Mouse (Mus musculus) neural tube, embryonic 12.5 days (tissue): Measurements from ENCODE around the gene Cacna2d4. TPM values are rescaled to one million over a fixed set of nuclear protein-coding genes. Genes with fewer than 3 reads are reported as not detected.
"Not testable (repeated sequence)": the region's sequence is repeated elsewhere in the genome, so short reads cannot be mapped to it uniquely, and the experiment has no call there.

Source experiments
- ATAC-seq: fragments of 200-750 bp; cut with Nextera tagmentation; 2 replicates; pipeline ENCODE4 v1.8.0; 2017; ENCODE audit warnings: low read depth, mild to moderate bottlenecking, moderate TSS enrichment, moderate library complexity; ENCODE audit not compliant: low FRiP score
- H3K27ac ChIP-seq: fragments of 300-500 bp; sonication (generic); 2 replicates; pipeline ENCODE4 v1.5.1; 2016
- H3K27me3 ChIP-seq: fragments of 300-500 bp; sonication (generic); replicated peaks from 2 replicates; pipeline ENCODE4 v1.6.1; 2016; ENCODE audit warnings: mild to moderate bottlenecking
- H3K36me3 ChIP-seq: fragments of 300-500 bp; sonication (generic); 2 replicates; pipeline ENCODE4 v1.6.1; 2016; ENCODE audit warnings: mild to moderate bottlenecking
- H3K4me1 ChIP-seq: fragments of 300-500 bp; sonication (generic); 2 replicates; pipeline ENCODE4 v1.6.1; 2016
- H3K4me2 ChIP-seq: fragments of 300-500 bp; sonication (generic); replicated peaks from 2 replicates; pipeline ENCODE4 v1.6.1; 2016; ENCODE audit warnings: mild to moderate bottlenecking
- H3K4me3 ChIP-seq: fragments of 300-500 bp; sonication (generic); 2 replicates; pipeline ENCODE4 v1.5.1; 2016
- H3K9ac ChIP-seq: fragments of 300-500 bp; sonication (generic); 2 replicates; pipeline ENCODE4 v1.6.1; 2016; ENCODE audit warnings: mild to moderate bottlenecking
- H3K9me3 ChIP-seq: fragments of 300-500 bp; sonication (generic); 2 replicates; pipeline ENCODE4 v1.6.1; 2016; ENCODE audit warnings: mild to moderate bottlenecking
- WGBS: fragments of 180-500 bp; shearing (Covaris S2); methylation state at CpG from one replicate; pipeline ENCODE4 v1.1.7; 2016; 5-methylcytosine and 5-hydroxymethylcytosine counted together
- polyA plus RNA-seq: library from polyadenylated mRNA; unstranded; fragments of >200 nt; fragmentation: Nextera tagmentation; extraction: Ambion mirVana; gene quantifications from 2 replicates; pipeline ENCODE4 v1.2.1, GENCODE M21; 2016

Gene Cacna2d4
- polyA plus RNA-seq, 1 experiment from 2014 or later: 0.04 TPM

GRCm38 (mm10) chr6:119358020-119358571, 121.8 kb downstream of the Cacna2d4 start:
- no peaks in the 10 kb centered on the region for H3K9me3 ChIP-seq
- no peak overlapping the region for H3K9ac ChIP-seq
- H3K36me3 ChIP-seq: peaks cover 64% of the 10 kb centered on the region
- no peak overlapping the region for H3K4me2 ChIP-seq
- no peaks in the 10 kb centered on the region for H3K4me1 ChIP-seq
- no peak overlapping the region for H3K4me3 ChIP-seq
- H3K27ac ChIP-seq: no peak overlapping the region
- no peak for ATAC-seq
- WGBS: 89% methylated on average over 8 of the region's 8 CpGs
- no peaks in the 10 kb centered on the region for H3K27me3 ChIP-seq

GRCm38 (mm10) chr6:119360250-119360649, 123.9 kb downstream of the Cacna2d4 start:
- H3K27me3 ChIP-seq, H3K4me2 ChIP-seq, H3K4me3 ChIP-seq, ATAC-seq, H3K4me1 ChIP-seq, H3K9me3 ChIP-seq, H3K9ac ChIP-seq, H3K27ac ChIP-seq: not testable (repeated sequence)
- H3K36me3 ChIP-seq: peaks cover 58% of the 10 kb centered on the region
- 92% methylated on average over 6 of the region's 6 CpGs for WGBS

- H3K4me2 ChIP-seq: no peak overlapping the region
- H3K9ac ChIP-seq: no peak overlapping the region
- H3K36me3 ChIP-seq: peaks cover 57% of the 10 kb centered on the region
- WGBS: 92% methylated on average over 3 of the region's 3 CpGs
- H3K4me1 ChIP-seq: no peaks in the 10 kb centered on the region
- H3K27me3 ChIP-seq: no peaks in the 10 kb centered on the region
- no peak overlapping the region for H3K4me3 ChIP-seq
- H3K27ac ChIP-seq: no peak overlapping the region
- no peaks in the 10 kb centered on the region for H3K9me3 ChIP-seq
- no peak for ATAC-seq
These were observed 124.8 kb downstream of the Cacna2d4 start for GRCm38 (mm10) chr6:119360925-119361702.

- H3K4me3 ChIP-seq: no peak overlapping the region
- 92% methylated on average over 5 of the region's 5 CpGs for WGBS
- no peak for ATAC-seq
These were observed 127.3 kb downstream of the Cacna2d4 start for GRCm38 (mm10) chr6:119363593-119363992.

GRCm38 (mm10) chr6:119366800-119367199, 130.5 kb downstream of the Cacna2d4 start:
- peaks cover 36% of the 10 kb centered on the region; the same call in 1 of the 2 replicates for H3K36me3 ChIP-seq
- WGBS: 87% methylated on average over 4 of the region's 4 CpGs

More at GRCm38 (mm10) chr6:119363593-119363992, 127.3 kb downstream of the Cacna2d4 start:
- Histone ChIP-seq H3K27ac (no peak overlapping the region), H3K36me3 (peaks cover 46% of the 10 kb centered on the region), H3K9ac (no peak overlapping the region), H3K9me3 (no peaks in the 10 kb centered on the region), H3K4me1 (no peaks in the 10 kb centered on the region), H3K27me3 (no peaks in the 10 kb centered on the region), H3K4me2 (no peak overlapping the region)

GRCm38 (mm10) chr6:119367382-119367781, 131.1 kb downstream of the Cacna2d4 start:
- ATAC-seq: no peak
- H3K9ac ChIP-seq: no peak overlapping the region
- no peak overlapping the region for H3K27ac ChIP-seq
- no peaks in the 10 kb centered on the region for H3K27me3 ChIP-seq
- H3K4me1 ChIP-seq: no peaks in the 10 kb centered on the region
- WGBS: 96% methylated on average over 2 of the region's 2 CpGs
- H3K36me3 ChIP-seq: peaks cover 36% of the 10 kb centered on the region; the same call in 1 of the 2 replicates
- H3K4me2 ChIP-seq: no peak overlapping the region
- no peak overlapping the region for H3K4me3 ChIP-seq
- no peaks in the 10 kb centered on the region for H3K9me3 ChIP-seq

More at GRCm38 (mm10) chr6:119366800-119367199, 130.5 kb downstream of the Cacna2d4 start:
- not testable (repeated sequence) for H3K4me3 ChIP-seq, H3K4me2 ChIP-seq, H3K9me3 ChIP-seq, H3K9ac ChIP-seq, H3K27me3 ChIP-seq, ATAC-seq, H3K27ac ChIP-seq, H3K4me1 ChIP-seq

- no peak overlapping the region for H3K9ac ChIP-seq
- H3K4me2 ChIP-seq: no peak overlapping the region
- H3K27me3 ChIP-seq: no peaks in the 10 kb centered on the region
- no peak for ATAC-seq
- no peaks in the 10 kb centered on the region for H3K9me3 ChIP-seq
- H3K36me3 ChIP-seq: peaks cover 8% of the 10 kb centered on the region; the same call in 1 of the 2 replicates
- no peak overlapping the region for H3K4me3 ChIP-seq
- H3K27ac ChIP-seq: no peak overlapping the region
- no peaks in the 10 kb centered on the region for H3K4me1 ChIP-seq
These were observed 135.3 kb downstream of the Cacna2d4 start for GRCm38 (mm10) chr6:119371624-119372023.

- Histone ChIP-seq H3K27ac (no peak overlapping the region), H3K36me3 (peaks cover 7% of the 10 kb centered on the region; the same call in 1 of the 2 replicates), H3K9me3 (no peaks in the 10 kb centered on the region), H3K4me1 (no peaks in the 10 kb centered on the region), H3K9ac (no peak overlapping the region), H3K4me3 (no peak overlapping the region), H3K4me2 (no peak overlapping the region), H3K27me3 (no peaks in the 10 kb centered on the region)
- 93% methylated on average over 5 of the region's 5 CpGs for WGBS
- ATAC-seq: no peak
These were observed 135.9 kb downstream of the Cacna2d4 start for GRCm38 (mm10) chr6:119372237-119372636.

GRCm38 (mm10) chr6:119373000-119373705, 136.8 kb downstream of the Cacna2d4 start:
- Histone ChIP-seq H3K9ac (no peak overlapping the region), H3K4me3 (no peak overlapping the region), H3K27me3 (no peaks in the 10 kb centered on the region), H3K4me1 (no peaks in the 10 kb centered on the region), H3K4me2 (no peak overlapping the region), H3K9me3 (no peaks in the 10 kb centered on the region), H3K27ac (no peak overlapping the region), H3K36me3 (peaks cover 7% of the 10 kb centered on the region; the same call in 1 of the 2 replicates)
- no peak for ATAC-seq

GRCm38 (mm10) chr6:119375035-119375434, 138.7 kb downstream of the Cacna2d4 start:
- no peak overlapping the region for H3K4me2 ChIP-seq
- WGBS: 82% methylated on average over 5 of the region's 5 CpGs
- H3K36me3 ChIP-seq: no peaks in the 10 kb centered on the region
- no peaks in the 10 kb centered on the region for H3K9me3 ChIP-seq
- H3K4me1 ChIP-seq: no peaks in the 10 kb centered on the region
- no peak overlapping the region for H3K4me3 ChIP-seq
- H3K27ac ChIP-seq: no peak overlapping the region
- ATAC-seq: no peak
- no peaks in the 10 kb centered on the region for H3K27me3 ChIP-seq
- H3K9ac ChIP-seq: no peak overlapping the region

- WGBS: 82% methylated on average over 2 of the region's 2 CpGs
- Histone ChIP-seq H3K9me3 (no peaks in the 10 kb centered on the region), H3K4me1 (no peaks in the 10 kb centered on the region), H3K36me3 (no peaks in the 10 kb centered on the region), H3K27ac (no peak overlapping the region), H3K27me3 (no peaks in the 10 kb centered on the region), H3K4me3 (no peak overlapping the region), H3K4me2 (no peak overlapping the region), H3K9ac (no peak overlapping the region)
- ATAC-seq: no peak
These were observed 141.3 kb downstream of the Cacna2d4 start for GRCm38 (mm10) chr6:119377613-119378012.

GRCm38 (mm10) chr6:119378631-119379030, 142.3 kb downstream of the Cacna2d4 start:
- Histone ChIP-seq H3K4me1 (no peaks in the 10 kb centered on the region), H3K36me3 (no peaks in the 10 kb centered on the region), H3K27me3 (no peaks in the 10 kb centered on the region), H3K9ac (no peak overlapping the region), H3K9me3 (no peaks in the 10 kb centered on the region), H3K4me2 (no peak overlapping the region), H3K27ac (no peak overlapping the region), H3K4me3 (no peak overlapping the region)
- no peak for ATAC-seq
- 75% methylated on average over 1 of the region's 1 CpGs for WGBS
